Mouse (Mus musculus) c-Kit-negative CD71-positive TER-119-positive erythroid progenitor cells, embryonic 14.5 days (primary cell): Measurements from ENCODE around the gene Tpx2.

Source experiments
- DNase-seq: peaks from one replicate; pipeline ENCODE4 v3.0.0-alpha.2; 2013; ENCODE audit warnings: low read depth, low spot score

The Tpx2 gene

DNA sequence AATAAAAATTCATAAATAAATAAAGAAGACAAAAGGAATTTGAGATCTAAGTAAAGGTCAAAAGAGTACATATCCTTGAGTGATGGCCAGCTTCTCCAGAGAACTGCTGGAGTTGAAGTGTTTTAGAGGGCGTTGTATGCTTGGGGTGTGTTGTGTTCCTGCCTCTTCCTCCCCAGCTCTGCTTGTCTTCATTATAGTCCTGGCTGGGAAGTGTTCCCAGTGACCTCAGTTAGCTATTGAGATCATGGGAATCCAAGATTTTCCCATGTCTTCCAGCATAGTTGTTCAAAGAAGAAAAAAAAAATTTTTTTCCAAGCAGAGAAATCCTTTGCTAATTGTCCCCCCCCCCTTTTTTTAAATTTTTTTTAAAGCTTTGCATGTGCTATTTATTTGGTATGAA is 14.1 kb downstream of the Tpx2 start:
- DNase-seq = no peak

DNA sequence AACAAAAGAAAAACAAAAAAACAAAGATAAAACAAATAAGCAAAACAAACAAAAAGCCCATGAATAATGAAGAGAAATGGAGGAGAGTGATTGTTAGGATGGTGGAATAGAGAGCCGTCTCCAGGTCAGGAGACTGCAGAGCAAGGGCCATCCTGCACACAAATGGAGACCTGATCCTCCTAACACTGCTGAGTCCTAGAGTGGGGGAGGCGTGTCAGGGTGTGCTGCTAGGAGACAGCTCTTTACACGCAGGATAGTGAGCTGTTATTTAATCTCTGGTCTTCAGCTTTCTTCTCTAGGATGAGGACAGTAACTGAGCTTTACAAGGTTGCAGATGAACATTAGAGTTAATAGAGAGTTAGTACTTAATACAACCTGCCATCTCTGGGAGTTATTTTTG is 14.9 kb downstream of the Tpx2 start:
- DNase-seq = no peak

DNA sequence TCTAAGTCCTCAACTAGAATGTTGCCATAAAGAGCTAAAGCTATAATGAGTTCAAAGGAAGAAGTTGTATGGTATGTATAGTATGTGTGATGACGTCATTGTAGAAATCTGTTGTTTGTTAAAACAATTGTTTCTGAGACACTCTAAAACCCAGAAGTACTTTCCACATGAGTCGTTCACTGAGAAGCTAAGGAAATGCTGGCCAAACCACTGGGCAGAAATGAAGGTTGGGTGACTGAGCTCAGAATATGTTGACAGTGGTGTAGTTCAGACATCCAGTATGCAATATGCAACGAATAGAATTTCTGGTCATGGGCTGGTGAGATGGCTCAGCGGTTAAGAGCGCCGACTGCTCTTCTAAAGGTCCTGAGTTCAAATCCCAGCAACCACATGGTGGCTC is 15.6 kb downstream of the Tpx2 start:
- DNase-seq = no peak

DNA sequence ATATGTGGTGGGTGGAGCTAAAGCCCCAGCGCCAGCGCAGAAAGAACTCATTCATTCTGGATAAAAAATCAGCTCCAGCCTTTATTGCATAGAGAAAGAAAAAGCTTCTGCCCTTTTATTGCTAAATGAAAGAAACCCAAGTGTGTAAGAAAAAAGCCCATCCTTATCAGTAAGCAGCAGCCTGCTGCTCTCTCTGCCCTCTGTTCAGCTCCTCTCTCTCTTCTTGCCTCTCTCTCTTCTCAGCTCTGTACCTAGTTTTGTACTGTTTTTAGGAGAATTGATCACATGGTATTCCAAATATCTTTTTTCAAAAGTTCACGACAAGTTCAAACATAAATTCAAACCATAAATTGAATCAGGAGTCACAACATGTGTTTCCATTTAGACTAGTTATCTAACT is 30.5 kb downstream of the Tpx2 start:
- DNase-seq = no peak

DNA sequence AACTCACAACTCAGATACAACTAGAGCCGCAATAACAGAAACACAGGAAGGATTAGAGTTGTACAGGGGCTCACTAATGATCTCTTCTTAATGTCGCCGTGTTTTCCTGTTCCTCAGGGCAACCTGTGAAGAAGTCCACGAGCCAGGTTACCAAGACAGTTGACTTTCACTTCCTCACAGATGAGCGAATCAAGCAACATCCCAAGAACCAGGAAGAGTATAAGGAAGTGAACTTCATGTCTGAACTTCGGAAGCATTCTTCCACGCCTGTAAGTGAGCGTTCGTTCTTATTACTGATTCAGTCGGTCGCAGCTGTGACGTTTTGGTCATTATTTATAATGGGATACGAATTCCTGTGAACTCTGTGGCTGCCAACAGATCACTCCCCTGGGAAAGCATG is 33.1 kb downstream of the Tpx2 start:
- no peak for DNase-seq

DNA sequence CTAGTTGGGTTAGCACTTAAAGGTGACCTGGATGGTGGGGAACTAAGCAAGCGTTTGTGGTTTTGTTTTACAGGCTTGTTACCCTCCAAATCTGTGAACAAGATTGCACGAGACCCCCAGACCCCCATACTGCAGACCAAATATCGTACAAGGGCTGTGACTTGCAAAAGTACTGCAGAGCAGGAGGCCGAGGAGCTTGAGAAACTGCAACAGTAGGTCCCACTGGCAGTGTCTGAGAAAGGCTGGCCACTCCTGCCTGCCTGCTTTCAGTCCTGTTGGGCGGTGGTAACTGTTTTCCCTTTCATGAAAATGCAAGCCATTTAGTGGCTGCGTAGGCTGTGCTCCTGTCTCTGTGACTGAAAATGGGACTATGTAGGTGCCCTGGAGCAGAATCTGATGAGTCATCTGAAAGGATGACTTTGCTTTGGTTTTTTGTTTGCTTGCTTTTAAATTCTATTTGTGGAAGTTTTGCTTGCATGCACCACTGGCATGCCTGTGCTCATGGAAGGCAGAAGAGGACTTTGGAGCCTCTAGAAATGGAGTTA is 36.4 kb downstream of the Tpx2 start:
- DNase-seq = no peak

DNA sequence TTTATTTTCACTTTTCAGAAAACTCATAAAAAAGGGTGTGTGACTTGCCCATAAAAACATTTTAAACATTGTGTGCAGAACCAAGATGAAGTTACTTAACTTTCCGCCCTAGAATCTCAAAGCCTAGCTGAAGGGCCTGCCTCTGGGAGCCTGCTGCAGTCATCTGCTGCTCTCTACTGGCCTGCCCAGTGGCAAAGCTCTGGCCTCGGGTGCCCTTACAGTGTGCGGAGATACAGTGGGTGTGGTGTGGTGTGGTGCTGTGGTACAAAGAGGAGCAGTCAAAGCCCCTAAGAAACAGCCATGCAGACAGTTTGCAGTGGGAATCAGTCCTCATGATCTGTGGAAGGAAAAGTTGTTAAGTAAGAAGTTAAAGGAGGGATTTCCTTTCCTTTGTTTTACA is 39.5 kb downstream of the Tpx2 start:
- DNase-seq = no peak

DNA sequence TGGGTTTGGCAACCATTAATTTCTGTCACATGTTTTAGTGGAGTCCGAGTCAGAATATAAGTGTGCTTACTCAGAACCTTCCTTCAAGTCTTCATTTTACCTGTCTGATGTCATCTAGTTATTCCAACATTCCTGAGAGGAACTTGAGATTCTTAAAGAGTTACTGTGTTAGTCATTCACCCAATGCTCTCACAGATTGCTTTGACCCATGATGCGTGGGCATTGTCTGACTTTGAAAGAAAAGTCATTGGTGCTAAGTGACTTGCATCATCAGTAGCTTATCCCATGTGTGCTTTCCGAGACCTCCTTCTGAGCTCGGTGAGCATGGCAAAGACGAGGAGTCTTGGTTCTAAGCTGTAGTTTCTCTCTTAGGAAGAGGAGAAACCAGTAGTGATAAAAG is 41.0 kb downstream of the Tpx2 start:
- DNase-seq = no peak

DNA sequence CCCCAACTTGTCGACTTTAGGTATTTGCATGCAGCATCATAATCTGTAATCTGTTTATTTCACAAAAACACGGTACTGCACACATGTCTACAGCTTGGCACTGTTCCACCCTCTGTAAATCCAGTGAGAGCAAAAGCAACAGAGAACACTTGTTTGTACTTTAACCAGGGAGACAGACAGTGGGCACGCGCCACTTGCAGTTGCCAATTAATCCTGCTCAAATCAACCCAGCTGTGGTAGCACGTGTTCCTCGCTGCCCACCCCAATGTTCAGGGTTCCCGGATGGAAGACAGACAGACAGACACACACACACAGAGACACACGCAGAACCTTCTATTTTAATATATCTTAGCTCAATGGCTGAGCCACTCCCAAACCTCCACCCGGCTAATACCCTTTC is 48.1 kb downstream of the Tpx2 start:
- DNase-seq = no peak

DNA sequence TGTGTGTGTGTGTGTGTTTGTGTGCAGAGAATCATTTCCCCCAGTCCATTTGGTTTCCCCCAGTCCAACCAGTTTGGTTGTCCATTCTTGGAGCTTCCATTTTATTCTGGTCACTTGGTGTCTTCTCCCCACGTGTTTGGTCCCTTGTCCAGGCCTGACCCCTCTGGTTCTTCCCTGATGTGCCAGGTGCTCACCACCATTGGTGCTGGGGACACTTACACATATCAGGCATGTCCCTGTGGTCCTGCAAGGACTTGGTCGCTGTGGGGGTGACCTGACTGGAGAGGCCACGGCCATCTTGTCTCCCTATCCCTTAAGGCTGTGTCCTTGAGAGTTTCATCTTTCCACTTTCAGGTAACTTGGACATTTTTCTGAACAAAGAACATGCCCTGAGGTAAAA is 49.2 kb downstream of the Tpx2 start:
- DNase-seq = no peak

DNA sequence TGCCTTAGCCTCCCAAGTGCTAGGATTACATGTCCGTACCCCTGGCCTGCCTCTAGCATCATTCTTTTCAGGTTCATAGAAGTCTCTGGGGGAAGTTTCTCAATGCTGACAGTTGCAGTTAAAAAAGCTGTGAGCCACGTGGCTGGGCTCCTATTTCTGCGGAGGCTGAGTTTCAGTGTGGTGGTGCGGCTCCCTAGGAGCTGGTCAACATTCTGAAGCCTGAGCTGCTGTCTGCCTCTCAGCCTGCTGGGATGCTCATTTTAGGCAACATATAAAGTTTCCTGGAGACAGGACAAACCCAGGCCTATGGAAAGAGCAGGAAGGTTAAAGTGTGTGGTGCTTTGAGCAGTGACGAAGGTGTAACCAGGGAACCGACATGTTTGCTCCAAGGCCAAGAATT is 51.2 kb downstream of the Tpx2 start:
- DNase-seq = no peak

DNA sequence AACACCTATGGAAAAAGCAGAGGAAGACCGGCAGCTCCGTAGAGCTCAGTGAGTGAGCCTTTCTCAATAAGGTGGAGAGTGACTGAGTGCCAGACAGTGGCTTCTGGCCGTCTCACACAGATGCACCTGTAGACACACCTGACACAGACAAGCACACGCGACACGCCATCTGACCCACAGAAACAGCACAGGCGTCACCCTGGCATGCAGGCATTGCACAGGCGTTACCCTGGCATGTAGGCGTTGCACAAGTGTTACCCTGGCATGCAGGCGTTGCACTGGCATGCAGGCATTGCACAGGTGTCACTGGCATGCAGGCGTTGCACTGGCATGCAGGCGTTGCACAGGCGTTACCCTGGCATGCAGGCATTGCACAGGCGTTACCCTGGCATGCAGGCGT is 53.5 kb downstream of the Tpx2 start:
- no peak for DNase-seq

DNA sequence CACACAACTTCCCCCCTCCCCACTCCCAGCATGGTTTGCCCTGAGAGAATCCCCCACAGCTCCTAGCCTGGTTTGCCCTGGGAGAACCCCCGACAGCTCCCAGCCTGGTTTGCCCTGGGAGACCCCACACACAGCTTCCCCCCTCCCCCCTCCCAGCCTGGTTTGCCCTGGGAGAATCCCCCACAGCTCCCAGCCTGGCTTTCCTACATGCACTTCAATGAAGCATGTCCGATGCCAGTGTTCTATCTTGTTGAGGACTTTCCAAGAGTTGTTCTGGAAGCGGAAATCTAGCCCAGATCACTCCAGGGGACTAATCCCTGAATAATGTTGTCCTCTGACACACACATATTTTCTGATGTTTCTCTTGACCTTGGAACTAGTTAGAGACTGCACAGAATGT is 54.9 kb downstream of the Tpx2 start:
- no peak for DNase-seq

DNA sequence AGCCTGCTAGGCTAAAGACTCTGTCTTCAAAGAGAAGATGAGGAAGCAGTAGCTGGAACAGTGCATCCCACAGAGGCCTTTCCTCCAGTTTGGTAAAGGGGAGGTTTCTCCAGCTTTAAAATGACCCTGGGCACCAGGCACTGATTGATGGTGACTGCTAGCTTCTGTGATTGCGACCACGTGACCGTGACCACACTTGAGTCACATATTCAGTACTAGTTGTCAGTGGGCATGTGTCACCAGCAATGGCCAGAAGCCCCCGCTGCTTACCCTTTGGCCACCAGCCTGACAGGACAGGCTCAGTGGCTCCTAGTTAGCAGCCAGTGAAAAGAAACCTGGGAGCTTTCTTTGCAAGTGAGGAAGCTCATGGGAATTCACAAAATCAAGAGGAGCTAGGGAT is 55.8 kb downstream of the Tpx2 start:
- no peak for DNase-seq

DNA sequence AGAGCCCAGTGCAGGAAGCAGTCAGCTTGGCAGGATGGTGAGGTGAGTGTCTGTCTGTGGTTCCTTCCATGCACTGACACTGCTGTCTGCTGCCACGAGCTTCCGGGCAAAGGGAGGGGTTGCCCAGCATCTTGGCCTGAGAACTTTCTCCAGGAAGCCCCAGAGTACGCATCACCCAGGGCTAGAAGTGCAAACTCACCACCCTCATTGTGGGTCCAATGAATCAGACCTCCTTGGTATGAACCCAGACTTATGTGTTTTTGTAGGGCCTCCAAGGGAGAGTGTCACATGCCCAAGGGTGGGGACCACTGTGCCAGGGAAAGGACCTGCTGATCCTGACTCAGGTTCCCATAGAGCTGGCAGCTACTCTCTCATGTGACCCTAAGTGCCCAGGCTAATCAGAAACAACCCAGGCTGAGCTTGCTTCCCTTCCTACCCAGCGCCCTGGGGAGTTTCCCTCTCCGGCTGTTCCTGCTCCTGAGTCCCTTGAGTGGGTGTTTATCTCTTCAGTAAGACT is 56.4 kb downstream of the Tpx2 start:
- no peak for DNase-seq

DNA sequence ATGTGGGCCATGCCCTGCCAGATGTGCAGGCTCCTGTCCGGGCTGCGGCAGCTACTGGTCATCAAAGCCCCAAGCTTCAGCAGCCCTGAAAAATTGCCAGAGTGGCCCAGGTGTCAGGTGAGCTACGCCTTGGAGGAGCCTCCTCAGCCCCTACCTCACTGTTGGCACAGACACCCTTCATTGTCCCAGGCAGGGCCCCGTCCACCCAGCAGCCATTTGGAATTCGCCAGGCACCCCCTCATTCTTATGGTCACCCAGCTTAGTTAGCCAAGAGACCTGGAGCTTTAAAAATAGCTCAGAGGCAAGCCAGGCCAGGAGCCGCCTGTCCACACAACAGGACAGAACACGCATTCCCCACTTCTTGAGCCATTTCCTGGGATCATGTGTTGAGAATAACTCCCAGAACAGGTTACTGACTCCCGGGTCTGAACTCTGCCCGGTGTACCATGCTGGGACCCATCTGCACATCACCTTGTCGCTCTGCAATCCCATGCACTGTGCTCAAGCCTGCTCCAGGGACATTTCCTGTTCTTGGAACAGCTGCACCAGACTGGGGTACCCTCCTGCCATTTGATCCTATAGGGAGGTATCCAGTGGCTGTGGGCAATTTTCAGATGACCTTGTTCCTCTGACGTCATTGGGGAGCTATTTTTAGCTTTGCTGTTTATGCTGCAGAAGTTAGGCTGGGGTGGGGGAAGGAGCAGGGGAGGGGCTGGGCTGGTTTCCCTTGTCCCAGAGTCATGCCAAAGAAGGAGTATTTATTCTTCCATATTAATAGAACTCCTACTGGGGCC is 57.5 kb downstream of the Tpx2 start:
- no peak for DNase-seq

DNA sequence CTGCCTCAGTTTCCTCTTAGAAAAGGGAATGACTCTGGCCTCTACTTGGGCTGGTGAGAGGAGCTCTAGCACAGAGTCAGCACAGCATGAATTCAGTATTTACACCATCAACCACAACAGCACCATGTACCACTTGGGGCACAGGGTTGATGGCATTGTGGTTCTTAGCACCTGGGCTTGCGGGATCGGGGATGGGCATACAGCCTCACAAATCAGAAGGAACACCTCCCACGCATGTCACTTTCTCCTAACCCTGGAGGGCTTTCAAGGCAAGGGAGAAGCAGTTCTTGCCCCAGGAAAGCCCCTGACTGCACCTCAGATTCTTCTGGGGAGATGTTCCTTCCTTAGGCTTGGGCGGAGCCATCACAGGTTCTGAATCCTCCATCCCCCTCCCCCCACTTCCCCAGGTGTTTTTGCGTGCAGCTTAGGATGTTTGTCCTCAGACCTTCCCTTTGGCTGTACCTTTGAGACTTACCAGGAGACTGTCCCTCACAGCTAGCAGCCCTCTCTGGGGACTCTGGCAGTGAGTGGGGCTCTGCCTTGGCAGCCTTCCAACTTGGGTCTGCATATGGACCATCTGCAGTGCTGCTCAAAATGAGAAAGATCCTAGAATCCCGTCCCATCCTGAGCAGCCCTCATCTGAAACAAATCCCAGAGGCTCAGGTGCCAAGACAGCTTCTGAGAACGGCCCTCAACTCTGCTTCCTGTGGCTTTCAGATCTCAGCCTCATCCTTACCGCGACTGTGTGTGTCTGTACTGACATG is 58.7 kb downstream of the Tpx2 start:
- no peak for DNase-seq

DNA sequence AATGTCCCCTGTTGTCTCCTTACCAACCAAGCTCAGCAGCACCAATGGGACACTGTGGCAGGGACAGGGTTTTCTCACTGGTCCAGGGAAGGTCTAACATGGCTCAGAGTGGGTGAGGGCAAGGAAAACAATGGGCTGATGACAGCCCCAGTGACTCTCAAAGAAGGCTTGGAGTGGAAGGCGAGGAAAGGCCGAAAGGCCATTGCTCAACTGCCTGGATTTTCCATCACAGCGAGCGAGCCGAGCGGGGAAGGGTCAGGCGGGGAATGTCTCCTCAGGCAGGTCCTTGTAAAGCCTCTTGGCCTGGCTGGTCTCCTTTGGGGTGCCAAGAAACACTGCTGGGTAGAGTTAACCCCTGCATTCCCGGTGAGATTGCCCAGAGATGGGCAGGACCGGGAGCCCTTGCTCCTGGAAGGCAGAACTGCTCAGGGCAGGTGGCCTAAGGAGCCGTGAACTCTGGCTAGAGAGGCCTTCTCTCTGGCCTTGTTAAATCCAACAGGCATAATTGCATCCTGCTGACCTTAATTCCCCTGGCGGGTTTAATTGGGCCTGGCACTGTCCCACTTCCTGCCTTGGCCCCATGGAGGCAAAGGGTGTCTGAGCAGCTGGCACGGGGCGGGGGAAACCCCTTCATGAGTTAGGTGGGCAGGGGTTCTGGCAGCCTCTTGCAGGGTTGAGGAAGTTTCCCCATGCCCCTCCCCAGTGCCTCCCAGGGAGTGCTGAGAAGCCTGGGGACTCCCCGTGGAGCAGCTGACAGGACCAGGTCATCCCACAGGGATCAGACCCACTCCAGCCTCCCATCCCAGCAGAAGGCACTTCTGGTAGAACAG is 59.6 kb downstream of the Tpx2 start:
- no peak for DNase-seq

DNA sequence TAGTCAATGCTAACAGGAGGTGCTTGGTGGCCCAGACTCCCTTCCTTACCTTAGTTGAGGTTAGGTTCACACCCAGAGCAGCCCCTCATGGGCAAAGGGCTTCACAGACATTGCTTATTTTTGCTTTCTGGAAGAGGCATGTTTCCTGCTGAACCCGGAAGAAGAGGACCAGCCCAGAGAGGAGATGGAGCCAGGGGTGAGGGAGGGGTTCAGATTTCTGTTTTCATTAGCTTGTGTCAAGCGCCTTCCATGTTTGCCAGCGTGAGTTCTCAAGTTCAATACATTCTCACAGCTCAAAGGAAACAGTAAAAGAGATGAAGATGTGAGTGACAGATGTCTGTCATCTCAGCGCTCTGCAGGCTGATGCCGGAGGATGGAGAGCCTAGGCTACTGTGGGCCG is 62.1 kb downstream of the Tpx2 start:
- DNase-seq = no peak

DNA sequence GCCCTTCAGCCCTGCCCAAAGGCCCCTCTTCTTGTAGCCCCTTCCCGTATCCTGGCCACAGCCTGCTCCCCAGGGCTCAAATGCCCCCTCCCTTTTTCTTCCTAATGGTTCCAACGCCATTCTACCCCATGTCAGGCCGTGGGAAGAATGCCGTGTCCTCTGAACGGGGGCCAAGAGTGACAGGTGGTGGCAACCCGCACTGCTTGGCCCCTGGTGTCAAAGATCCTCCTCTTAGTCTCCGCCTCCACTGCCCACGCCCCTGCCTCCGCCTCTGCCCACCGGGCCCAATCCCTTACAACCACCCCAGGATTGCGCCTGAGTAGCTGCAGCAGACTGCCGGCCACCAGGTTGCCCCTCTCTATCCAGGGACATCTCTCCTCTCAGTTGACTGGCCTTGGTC is 63.3 kb downstream of the Tpx2 start, which contains the start of gene Mylk2:
Gene Mylk2 (plus strand): TSS at position 322 of the 400 bp plus-strand sequence.
- no peak for DNase-seq

DNA sequence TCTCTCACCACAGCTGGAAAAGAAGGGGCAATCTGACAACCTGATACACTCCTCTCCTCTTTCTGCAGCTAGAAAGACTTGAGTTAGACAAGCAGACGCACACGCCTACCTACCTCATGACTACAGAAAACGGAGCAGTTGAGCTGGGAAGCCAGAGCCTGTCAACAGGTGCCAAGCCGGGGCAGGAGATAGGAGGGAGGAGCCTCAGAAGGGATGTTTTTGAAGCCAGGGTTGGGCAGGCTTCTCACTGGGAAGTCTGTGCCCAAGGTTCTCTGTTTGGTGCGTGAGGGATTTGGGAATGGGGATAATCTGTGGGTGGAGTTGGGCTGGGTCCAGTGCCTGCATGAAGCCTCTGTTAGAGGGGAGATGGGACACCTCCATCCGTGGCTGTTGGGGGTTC is 63.7 kb downstream of the Tpx2 start:
- DNase-seq = no peak

DNA sequence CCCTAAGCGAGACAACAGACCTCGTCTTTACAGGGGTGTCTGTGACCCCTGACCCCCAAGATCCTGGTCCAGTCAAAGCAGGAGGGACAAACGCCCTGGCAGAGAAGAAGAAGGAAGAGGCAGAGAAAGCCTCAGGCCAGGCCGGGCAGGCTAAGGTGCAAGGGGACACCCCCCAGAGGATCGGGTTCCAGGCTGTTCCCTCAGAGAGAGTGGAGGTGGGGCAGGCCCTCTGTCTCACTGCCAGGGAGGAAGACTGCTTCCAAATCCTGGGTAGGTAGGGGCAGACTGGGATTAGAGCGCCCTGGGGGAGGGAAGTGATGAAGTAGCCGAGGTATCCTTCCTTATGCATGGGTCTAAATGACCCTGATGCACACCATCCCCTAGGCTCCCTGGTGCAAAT is 65.7 kb downstream of the Tpx2 start:
- no peak for DNase-seq
